In genomic region chr11:72293116-72293515, GRCm38 (mm10) we compare ENCODE assay signal across 50 mouse cellular contexts. TPM values are rescaled to one million over a fixed set of nuclear protein-coding genes. Genes with fewer than 3 reads are reported as not detected.
"Had no signal": no experiment of that assay in that cellular context is flagged by ENCODE, and none has a peak within 500 bp of the region (broad histone marks: within the 10 kb centered on the region; RNA-seq: fewer than 3 reads in every experiment).

No protein-coding gene starts in this region.

- H3K4me3 ChIP-seq: heart, embryonic 10.5 days; heart, embryonic 12.5 days; heart, embryonic 13.5 days; heart, embryonic 15.5 days; hindbrain, embryonic 10.5 days; hindbrain, embryonic 12.5 days; hindbrain, embryonic 13.5 days; hindbrain, embryonic 15.5 days; intestine, embryonic 15.5 days; kidney, embryonic 15.5 days; layer of hippocampus, adult 2 months had no signal

- H3K36me3 ChIP-seq: heart, embryonic 10.5 days; heart, embryonic 12.5 days; heart, embryonic 13.5 days; heart, embryonic 15.5 days; hindbrain, embryonic 10.5 days; hindbrain, embryonic 12.5 days; hindbrain, embryonic 13.5 days; hindbrain, embryonic 15.5 days; intestine, embryonic 15.5 days; kidney, embryonic 15.5 days had no signal

- H3K4me1 ChIP-seq: heart, embryonic 10.5 days; heart, embryonic 12.5 days; heart, embryonic 13.5 days; heart, embryonic 15.5 days; hindbrain, embryonic 10.5 days; hindbrain, embryonic 12.5 days; hindbrain, embryonic 13.5 days; hindbrain, embryonic 15.5 days; intestine, embryonic 15.5 days; kidney, embryonic 15.5 days had no signal

- H3K27me3 ChIP-seq: heart, embryonic 12.5 days; heart, embryonic 13.5 days; heart, embryonic 15.5 days; hindbrain, embryonic 12.5 days; hindbrain, embryonic 13.5 days; hindbrain, embryonic 15.5 days; intestine, embryonic 15.5 days; kidney, embryonic 15.5 days had no signal

- DNase-seq: heart, postnatal 10 days; heart, postnatal 36 days; heart, postnatal 4 days; kidney, adult 11 months; kidney, adult 18-20 months; kidney, adult 2 months; kidney, adult 8-10 months; kidney, adult 9 months; kidney, postnatal 10 days; kidney, postnatal 14 days; kidney, postnatal 25 days; kidney, postnatal 36 days; kidney, postnatal 4 days; layer of hippocampus, adult 9-11 months; layer of hippocampus, postnatal 36 days had no signal

- H3K9ac ChIP-seq: heart, embryonic 12.5 days; heart, embryonic 13.5 days; heart, embryonic 15.5 days; hindbrain, embryonic 12.5 days; hindbrain, embryonic 13.5 days; hindbrain, embryonic 14.5 days; hindbrain, embryonic 15.5 days; intestine, embryonic 15.5 days; kidney, embryonic 15.5 days had no signal

- H3K27ac ChIP-seq: heart, embryonic 10.5 days; heart, embryonic 13.5 days; heart, embryonic 15.5 days; hindbrain, embryonic 10.5 days; hindbrain, embryonic 12.5 days; hindbrain, embryonic 13.5 days; hindbrain, embryonic 14.5 days; hindbrain, embryonic 15.5 days; hindbrain, postnatal 0 days; intestine, embryonic 15.5 days; kidney, embryonic 15.5 days; kidney, postnatal 0 days; layer of hippocampus, adult 2 months had no signal

RNA-seq across cellular contexts. Expression of gene Fbxo39, which starts 21.1 kb away (rescaled TPM):
- total RNA-seq: heart, postnatal 10 days; heart, postnatal 25 days; heart, postnatal 36 days; heart, postnatal 4 days; hematopoietic stem cell, adult 5-6 weeks; layer of hippocampus, adult 18-20 months; layer of hippocampus, adult 2 months; layer of hippocampus, adult 8-10 months; layer of hippocampus, postnatal 10 days; layer of hippocampus, postnatal 14 days; layer of hippocampus, postnatal 25 days; layer of hippocampus, postnatal 36 days; left cerebral cortex, adult 18-20 months had no signal
- polyA plus RNA-seq: heart, embryonic 10.5 days; heart, embryonic 11.5 days; heart, embryonic 12.5 days; heart, embryonic 13.5 days; heart, embryonic 14.5 days; heart, embryonic 15.5 days; heart, embryonic 16.5 days; heart, postnatal 0 days; hindbrain, embryonic 10.5 days; hindbrain, embryonic 11.5 days; hindbrain, embryonic 12.5 days; hindbrain, embryonic 13.5 days; hindbrain, embryonic 14.5 days; hindbrain, embryonic 15.5 days; hindbrain, embryonic 16.5 days; hindbrain, postnatal 0 days; inflammation-experienced regulatory T-cells, adult 6 months; intestine, embryonic 14.5 days; intestine, embryonic 15.5 days; intestine, embryonic 16.5 days; intestine, postnatal 0 days; kidney, embryonic 14.5 days; kidney, embryonic 15.5 days; kidney, embryonic 16.5 days; kidney, postnatal 0 days; large intestine, adult 2 months had no signal

RNA-seq across cellular contexts. Expression of gene Slc13a5, which starts 26.1 kb away (rescaled TPM):
- total RNA-seq: heart, postnatal 10 days; heart, postnatal 25 days; heart, postnatal 36 days; hematopoietic stem cell, adult 5-6 weeks had no signal
- polyA plus RNA-seq: heart, postnatal 0 days; inflammation-experienced regulatory T-cells, adult 6 months had no signal
